Mouse (Mus musculus) E14TG2a.4 (cell line): Measurements from ENCODE around the gene Elf1.

ENCODE experiments used
- CTCF ChIP-seq: conservative IDR thresholded peaks from 2 replicates; pipeline ENCODE4 v1.5.1; 2014; ENCODE audit warnings: low read length
- NANOG ChIP-seq: IDR thresholded peaks from 2 replicates; pipeline ENCODE4 v1.6.1; 2014; ENCODE audit warnings: borderline replicate concordance, low read length, mixed read lengths
- POU5F1 ChIP-seq: IDR thresholded peaks from 2 replicates; pipeline ENCODE4 v1.6.1; 2014; ENCODE audit warnings: low read length, borderline replicate concordance

GRCm38 (mm10) chr14:79486617-79486992 lies 5.6 kb downstream of the Elf1 start:
- no peak for TF ChIP-seq CTCF
- no peak for TF ChIP-seq POU5F1
- TF ChIP-seq NANOG = no peak
